In genomic region chr17:25831451-25832281, GRCm38 (mm10) we compare ENCODE assay signal across 7 mouse cellular contexts. TPM values are rescaled to one million over a fixed set of nuclear protein-coding genes. Genes with fewer than 3 reads are reported as not detected.
A peak's percentile ranks its signal among the peaks of the same experiment; 100 is the strongest.
DNase-seq lines count a peak whose midpoint lies in the region; ATAC-seq and TF ChIP-seq lines count a peak whose summit lies in the region.

No protein-coding gene starts in this region.

- peak overlapping the region; percentile 79 for H3K4me2 ChIP-seq in embryonic facial prominence, embryonic 12.5 days (replicated peaks)
- peak overlapping the region; percentile 80 for H3K4me2 ChIP-seq in hindbrain, postnatal 0 days (ENCODE audit: low read depth, low read length)

- H3K9ac ChIP-seq in embryonic facial prominence, embryonic 12.5 days = peak overlapping the region; percentile 87
- peak overlapping the region; percentile 75 for H3K9ac ChIP-seq in hindbrain, postnatal 0 days (replicated peaks; ENCODE audit: low read length)

- TF ChIP-seq CTCF in C2C12 (IDR thresholded peaks at IDR 0.05; ENCODE audit: control insufficient read depth, insufficient read depth, insufficient read length) = no peak
- TF ChIP-seq CTCF in hindbrain, postnatal 0 days (IDR thresholded peaks at IDR 0.05; ENCODE audit: low read depth) = no peak

- H3ac ChIP-seq in C2C12 (ENCODE audit: control insufficient read depth, insufficient read length, low read depth) = peak overlapping the region; percentile 75

- H3K79me3 ChIP-seq in C2C12 (ENCODE audit: low read depth) = peaks cover 27% of the 10 kb centered on the region

- H3K4me1 ChIP-seq in embryonic facial prominence, embryonic 12.5 days = peaks cover 68% of the 10 kb centered on the region
- peaks cover 49% of the 10 kb centered on the region for H3K4me1 ChIP-seq in hindbrain, postnatal 0 days (ENCODE audit: insufficient read depth, low read length)

- WGBS in embryonic facial prominence, embryonic 12.5 days = 62% methylated on average over 21 of the region's 21 CpGs
- WGBS in hindbrain, postnatal 0 days = 58% methylated on average over 21 of the region's 21 CpGs
- 49% methylated on average over 21 of the region's 21 CpGs for WGBS in macrophage (ENCODE audit: missing documents)

- ATAC-seq in embryonic facial prominence, embryonic 12.5 days (ENCODE audit: insufficient number of reproducible peaks, insufficient read depth, low FRiP score, low TSS enrichment) = no peak
- ATAC-seq in hindbrain, postnatal 0 days = no peak
- ATAC-seq in frontal cortex, adult (ENCODE audit: low TSS enrichment) = no peak

- H3K27me3 ChIP-seq in C2C12 (ENCODE audit: control insufficient read depth, insufficient read depth, insufficient read length) = no peaks in the 10 kb centered on the region
- no peaks in the 10 kb centered on the region for H3K27me3 ChIP-seq in embryonic facial prominence, embryonic 12.5 days
- H3K27me3 ChIP-seq in hindbrain, postnatal 0 days (ENCODE audit: insufficient read depth, low read length) = no peaks in the 10 kb centered on the region

- peak; percentile 69 for DNase-seq in 3T3-L1 (ENCODE audit: low read depth, low spot score)
- DNase-seq in hindbrain, postnatal 0 days (ENCODE audit: low spot score) = no peak
- no peak for DNase-seq in gastrocnemius, adult 18-20 months (ENCODE audit: low spot score)

- H3K36me3 ChIP-seq in C2C12 (ENCODE audit: control insufficient read depth, insufficient read depth) = peaks cover 27% of the 10 kb centered on the region
- peaks cover 46% of the 10 kb centered on the region for H3K36me3 ChIP-seq in embryonic facial prominence, embryonic 12.5 days
- H3K36me3 ChIP-seq in hindbrain, postnatal 0 days (ENCODE audit: insufficient read depth, low read length) = peaks cover 22% of the 10 kb centered on the region; the same call in 1 of the 2 replicates
- peaks cover 15% of the 10 kb centered on the region; the same call in 1 of the 2 replicates for H3K36me3 ChIP-seq in macrophage (ENCODE audit: inconsistent target)

- peak overlapping the region; percentile 79 for H3K4me3 ChIP-seq in C2C12 (ENCODE audit: insufficient read depth, poor library complexity, severe bottlenecking)
- peak overlapping the region; percentile 69 for H3K4me3 ChIP-seq in embryonic facial prominence, embryonic 12.5 days
- peak overlapping the region; percentile 66 for H3K4me3 ChIP-seq in hindbrain, postnatal 0 days (ENCODE audit: low read length)
- H3K4me3 ChIP-seq in macrophage (ENCODE audit: inconsistent target) = peak overlapping the region; percentile 77

- H3K27ac ChIP-seq in embryonic facial prominence, embryonic 12.5 days = peak overlapping the region; percentile 89
- H3K27ac ChIP-seq in hindbrain, postnatal 0 days = peak overlapping the region; percentile 98
- peak overlapping the region; percentile 69 for H3K27ac ChIP-seq in macrophage

- H3K9me3 ChIP-seq in embryonic facial prominence, embryonic 12.5 days = no peaks in the 10 kb centered on the region
- H3K9me3 ChIP-seq in hindbrain, postnatal 0 days (ENCODE audit: low read length) = no peaks in the 10 kb centered on the region

- peaks cover 51% of the 10 kb centered on the region for H3K79me2 ChIP-seq in C2C12 (ENCODE audit: control insufficient read depth, insufficient read depth)
- peaks cover 65% of the 10 kb centered on the region for H3K79me2 ChIP-seq in macrophage (ENCODE audit: inconsistent target)

TF ChIP-seq in C2C12, 6 proteins besides CTCF, POLR2A, EP300 and RAD21:
- TF ChIP-seq MAX (IDR thresholded peaks at IDR 0.05) (no peak), CEBPB (IDR thresholded peaks at IDR 0.05; ENCODE audit: low read depth) (no peak), MYOG (IDR thresholded peaks at IDR 0.05; ENCODE audit: control insufficient read depth, extremely low read depth, insufficient read length) (no peak), FOSL1 (IDR thresholded peaks at IDR 0.05; ENCODE audit: insufficient read depth, low read length, poor library complexity, severe bottlenecking) (no peak), MYOD1 (IDR thresholded peaks at IDR 0.05; ENCODE audit: control insufficient read depth, insufficient read length, low read depth) (no peak), USF1 (IDR thresholded peaks at IDR 0.05; ENCODE audit: low read depth) (no peak)

RNA-seq across cellular contexts. Expression of gene Stub1, which starts 1.5 kb away (rescaled TPM):
- 246 TPM for polyA plus RNA-seq in C2C12 (2012; fragmentation: generic; extraction: Trizol)
- polyA plus RNA-seq in embryonic facial prominence, embryonic 12.5 days (2016; fragmentation: Nextera tagmentation; extraction: Ambion mirVana) = 334 and 338 TPM in 2 replicates
- total RNA-seq in hindbrain, postnatal 0 days (2014; rRNA removed) = 271 and 273 TPM in 2 replicates
- 369 and 370 TPM in 2 replicates for polyA plus RNA-seq in hindbrain, postnatal 0 days (2015; fragmentation: Nextera tagmentation; extraction: Ambion mirVana)
- total RNA-seq in macrophage (2018; cell fraction: chromatin; rRNA removed) = 100 to 1,000 TPM in 8 of 26 experiments, 10 to 100 TPM in 18; 45.5 to 135 (median 79.3) TPM
- total RNA-seq in macrophage (2018; cell fraction: cytosol; rRNA removed) = 100 to 1,000 TPM in 2 of 26 experiments, 10 to 100 TPM in 24; 54.9 to 108 (median 75.5) TPM
- 100 to 1,000 TPM in 7 of 26 experiments, 10 to 100 TPM in 19; 52.1 to 180 (median 83.0) TPM for total RNA-seq in macrophage (2018; cell fraction: nucleus; rRNA removed)
- 74.2 to 109 TPM (median 78.5 TPM) in 3 replicates for polyA plus RNA-seq in macrophage (2018)
- 10 to 100 TPM; 88.4 to 92.9 TPM for total RNA-seq in gastrocnemius, adult 18-20 months (2021)

RNA-seq across cellular contexts. Expression of gene Jmjd8, which starts 3.0 kb away (rescaled TPM):
- polyA plus RNA-seq in C2C12 (2012; fragmentation: generic; extraction: Trizol) (10.8 TPM), macrophage (2018) (15.2 to 28.3 TPM (median 18.9 TPM) in 3 replicates)
- 53.9 and 57.0 TPM in 2 replicates for polyA plus RNA-seq in embryonic facial prominence, embryonic 12.5 days (2016; fragmentation: Nextera tagmentation; extraction: Ambion mirVana)
- total RNA-seq in hindbrain, postnatal 0 days (2014; rRNA removed) = 57.0 and 61.0 TPM in 2 replicates
- polyA plus RNA-seq in hindbrain, postnatal 0 days (2015; fragmentation: Nextera tagmentation; extraction: Ambion mirVana) = 38.6 and 41.3 TPM in 2 replicates
- total RNA-seq in macrophage (2018; cell fraction: chromatin; rRNA removed) = 10 to 100 TPM in 12 of 26 experiments, 1 to 10 TPM in 14; 1.8 to 31.3 (median 9.4) TPM
- total RNA-seq in macrophage (2018; cell fraction: cytosol; rRNA removed) = 10 to 100 TPM; 11.9 to 18.8 (median 14.4) TPM
- 10 to 100 TPM in 20 of 26 experiments, 1 to 10 TPM in 6; 3.6 to 28.7 (median 13.0) TPM for total RNA-seq in macrophage (2018; cell fraction: nucleus; rRNA removed)
- total RNA-seq in gastrocnemius, adult 18-20 months (2021) = 10 to 100 TPM; 12.6 to 14.2 TPM

RNA-seq across cellular contexts. Expression of gene Rhbdl1, which starts 5.4 kb away (rescaled TPM):
- polyA plus RNA-seq in C2C12 (2012; fragmentation: generic; extraction: Trizol) = 0.40 TPM
- 1.2 and 1.6 TPM in 2 replicates for polyA plus RNA-seq in embryonic facial prominence, embryonic 12.5 days (2016; fragmentation: Nextera tagmentation; extraction: Ambion mirVana)
- total RNA-seq in hindbrain, postnatal 0 days (2014; rRNA removed) = 122 and 135 TPM in 2 replicates
- polyA plus RNA-seq in hindbrain, postnatal 0 days (2015; fragmentation: Nextera tagmentation; extraction: Ambion mirVana) = 78.6 and 80.0 TPM in 2 replicates
- 1 to 10 TPM in 25 of 26 experiments, not detected in 1; 1.1 to 9.6 (median 4.7) TPM for total RNA-seq in macrophage (2018; cell fraction: chromatin; rRNA removed)
- under 1 TPM in 15 of 26 experiments, not detected in 11; 0.09 to 0.36 (median 0.17) TPM for total RNA-seq in macrophage (2018; cell fraction: cytosol; rRNA removed)
- total RNA-seq in macrophage (2018; cell fraction: nucleus; rRNA removed) = 1 to 10 TPM in 22 of 26 experiments, under 1 TPM in 3, not detected in 1; 0.65 to 7.6 (median 2.8) TPM
- 0.16 to 0.97 TPM in 2 of 3 replicates, not detected in the other for polyA plus RNA-seq in macrophage (2018)
- 10 to 100 TPM; 10.7 to 14.7 TPM for total RNA-seq in gastrocnemius, adult 18-20 months (2021)

RNA-seq across cellular contexts. Expression of gene Wdr24, which starts 8.2 kb away (rescaled TPM):
- polyA plus RNA-seq in C2C12 (2012; fragmentation: generic; extraction: Trizol) (14.3 TPM), macrophage (2018) (8.8 to 13.8 TPM (median 9.0 TPM) in 3 replicates)
- polyA plus RNA-seq in embryonic facial prominence, embryonic 12.5 days (2016; fragmentation: Nextera tagmentation; extraction: Ambion mirVana) = 26.0 and 29.6 TPM in 2 replicates
- 31.3 and 39.7 TPM in 2 replicates for total RNA-seq in hindbrain, postnatal 0 days (2014; rRNA removed)
- polyA plus RNA-seq in hindbrain, postnatal 0 days (2015; fragmentation: Nextera tagmentation; extraction: Ambion mirVana) = 21.0 and 22.6 TPM in 2 replicates
- total RNA-seq in macrophage (2018; cell fraction: chromatin; rRNA removed) = 10 to 100 TPM; 16.9 to 70.7 (median 36.9) TPM
- total RNA-seq in macrophage (2018; cell fraction: cytosol; rRNA removed) = 10 to 100 TPM in 19 of 26 experiments, 1 to 10 TPM in 7; 6.7 to 16.5 (median 12.5) TPM
- 10 to 100 TPM; 14.9 to 41.3 (median 25.4) TPM for total RNA-seq in macrophage (2018; cell fraction: nucleus; rRNA removed)
- 1 to 10 TPM; 9.6 to 9.8 TPM for total RNA-seq in gastrocnemius, adult 18-20 months (2021)

RNA-seq across cellular contexts. Expression of gene Gm20683, which starts 9.9 kb away (rescaled TPM):
- polyA plus RNA-seq in C2C12 (2012; fragmentation: generic; extraction: Trizol) = 0.89 TPM
- polyA plus RNA-seq in embryonic facial prominence, embryonic 12.5 days (2016; fragmentation: Nextera tagmentation; extraction: Ambion mirVana) = 1.5 and 2.4 TPM in 2 replicates
- total RNA-seq in hindbrain, postnatal 0 days (2014; rRNA removed) = 22.8 and 40.0 TPM in 2 replicates
- polyA plus RNA-seq in hindbrain, postnatal 0 days (2015; fragmentation: Nextera tagmentation; extraction: Ambion mirVana) = 12.6 and 12.9 TPM in 2 replicates
- 10 to 100 TPM in 5 of 26 experiments, 1 to 10 TPM in 20, under 1 TPM in 1; 0.62 to 15.8 (median 6.3) TPM for total RNA-seq in macrophage (2018; cell fraction: chromatin; rRNA removed)
- under 1 TPM in 21 of 26 experiments, not detected in 5; 0.03 to 0.96 (median 0.28) TPM for total RNA-seq in macrophage (2018; cell fraction: cytosol; rRNA removed)
- total RNA-seq in macrophage (2018; cell fraction: nucleus; rRNA removed) = 1 to 10 TPM; 1.1 to 9.6 (median 3.3) TPM
- polyA plus RNA-seq in macrophage (2018) = 0.09 to 1.1 TPM (median 0.43 TPM) in 3 replicates
- 10 to 100 TPM; 10.0 to 11.8 TPM for total RNA-seq in gastrocnemius, adult 18-20 months (2021)

Comparison
In these comparisons a context has a peak if more than half of its experiments do, and no peak if none do; other contexts are left out.
1. RNA of gene Rhbdl1, which starts 5.4 kb away (polyA plus RNA-seq): 78.6 to 80.0 TPM in hindbrain, postnatal 0 days; 1.2 to 1.6 TPM in embryonic facial prominence, embryonic 12.5 days, 0.40 TPM in C2C12 (single experiment) and 0.16 to 0.97 TPM in macrophage; every median in the first group is over 10 times any median in the second.
2. Peak in every context shown above with its lines, with median percentiles within 50 percentile points of each other: H3K4me3 ChIP-seq and H3K27ac ChIP-seq.